Mouse (Mus musculus): Measurements from ENCODE around the gene Nxpe5. TPM values are rescaled to one million over a fixed set of nuclear protein-coding genes. Genes with fewer than 3 reads are reported as not detected.

Gene Nxpe5
- 0.10 TPM for polyA plus RNA-seq (2017; shearing (Covaris generic))

GRCm38 (mm10) chr5:138225700-138226099, at the start of gene Nxpe5:
Gene Nxpe5 (plus strand): TSS chr5:138225898.

GRCm38 (mm10) chr5:138186950-138187638, 38.6 kb upstream of the Nxpe5 start, which contains the start of the genes Taf6 and Cnpy4:
Gene Taf6 (minus strand): TSS chr5:138187451.
Gene Cnpy4 (plus strand): TSS chr5:138187485.

GRCm38 (mm10) chr5:138193771-138194727, 31.6 kb upstream of the Nxpe5 start, which contains the start of gene Mblac1:
Gene Mblac1 (plus strand): TSS chr5:138194314.

GRCm38 (mm10) chr5:138255353-138256093, 29.8 kb downstream of the Nxpe5 start, which contains the start of gene Lamtor4:
Gene Lamtor4 (plus strand): TSS chr5:138255482.

GRCm38 (mm10) chr5:138263260-138264206, 37.8 kb downstream of the Nxpe5 start, which contains the start of gene BC037034:
Gene BC037034 (minus strand): TSS chr5:138264033.

GRCm38 (mm10) chr5:138272409-138272923, 46.8 kb downstream of the Nxpe5 start, which contains the start of gene Gal3st4:
Gene Gal3st4 (minus strand): TSS chr5:138272840.

GRCm38 (mm10) chr5:138279585-138280424, 54.1 kb downstream of the Nxpe5 start, which contains the start of the genes Gm43720, Gpc2 and Stag3:
Gene Gm43720 (minus strand): TSS chr5:138279958.
Gene Gpc2 (minus strand): TSS chr5:138280005.
Gene Stag3 (plus strand): TSS chr5:138280240.

Other genes with a start within 250 kb of the Nxpe5 start
- gene Azgp1, start 244.4 kb upstream of the Nxpe5 start, polyA plus RNA-seq (2017; shearing (Covaris generic)): not detected
- not detected for gene Smok3a, start 204.6 kb upstream of the Nxpe5 start, polyA plus RNA-seq (2017; shearing (Covaris generic))
- 0.17 TPM for gene Smok3b, start 204.5 kb upstream of the Nxpe5 start, polyA plus RNA-seq (2017; shearing (Covaris generic))
- gene Smok3c, start 172.7 kb upstream of the Nxpe5 start, polyA plus RNA-seq (2017; shearing (Covaris generic)): not detected
- gene Zkscan1, start 140.8 kb upstream of the Nxpe5 start, polyA plus RNA-seq (2017; shearing (Covaris generic)): 16.0 TPM
- gene Zscan21, start 109.0 kb upstream of the Nxpe5 start, polyA plus RNA-seq (2017; shearing (Covaris generic)): 23.6 TPM
- 20.1 TPM for gene Zfp113, start 70.2 kb upstream of the Nxpe5 start, polyA plus RNA-seq (2017; shearing (Covaris generic))
- gene Cops6, start 64.8 kb upstream of the Nxpe5 start, polyA plus RNA-seq (2017; shearing (Covaris generic)): 208 TPM
- gene Ap4m1, start 53.9 kb upstream of the Nxpe5 start, polyA plus RNA-seq (2017; shearing (Covaris generic)): 10.9 TPM
- 85.2 TPM for gene Mcm7, start 53.5 kb upstream of the Nxpe5 start, polyA plus RNA-seq (2017; shearing (Covaris generic))
- 50.7 TPM for gene Taf6, start 38.4 kb upstream of the Nxpe5 start, polyA plus RNA-seq (2017; shearing (Covaris generic))
- 16.3 TPM for gene Cnpy4, start 38.4 kb upstream of the Nxpe5 start, polyA plus RNA-seq (2017; shearing (Covaris generic))
- gene Mblac1, start 31.6 kb upstream of the Nxpe5 start, polyA plus RNA-seq (2017; shearing (Covaris generic)): 1.5 TPM
- 79.6 TPM for gene Lamtor4, start 29.6 kb downstream of the Nxpe5 start, polyA plus RNA-seq (2017; shearing (Covaris generic))
- gene BC037034, start 38.1 kb downstream of the Nxpe5 start, polyA plus RNA-seq (2017; shearing (Covaris generic)): 40.7 TPM
- 0.37 TPM for gene Gal3st4, start 46.9 kb downstream of the Nxpe5 start, polyA plus RNA-seq (2017; shearing (Covaris generic))
- 0.12 TPM for gene Gm43720, start 54.1 kb downstream of the Nxpe5 start, polyA plus RNA-seq (2017; shearing (Covaris generic))
- gene Gpc2, start 54.1 kb downstream of the Nxpe5 start, polyA plus RNA-seq (2017; shearing (Covaris generic)): 1.4 TPM
- 0.77 TPM for gene Stag3, start 54.3 kb downstream of the Nxpe5 start, polyA plus RNA-seq (2017; shearing (Covaris generic))
- 6.1 TPM for gene Pvrig, start 116.1 kb downstream of the Nxpe5 start, polyA plus RNA-seq (2017; shearing (Covaris generic))
- gene Zfp157, start 215.6 kb downstream of the Nxpe5 start, polyA plus RNA-seq (2017; shearing (Covaris generic)): 23.2 TPM

Data from CD4-positive, CD25-positive, alpha-beta regulatory T cell (primary cell).